Mouse (Mus musculus): Measurements from ENCODE around the gene Ly6g5b.
A peak's percentile ranks its signal among the peaks of the same experiment; 100 is the strongest.

GRCm38 (mm10) chr17:35115046-35116019 lies at the start of gene Ly6g5b:
- TF ChIP-seq POLR2A (IDR thresholded peaks at IDR 0.05; ENCODE audit: low read depth, low read length) (no peak), CTCF (IDR thresholded peaks at IDR 0.05; ENCODE audit: borderline replicate concordance, insufficient read depth, low read length) (0 out of 2 replicates have a peak, but pooled peaks have one; percentile 2)

Measured in embryonic fibroblast, embryonic 13.5 days (primary cell).